Mouse (Mus musculus): ENCODE results near the gene Ccdc77. TPM values are rescaled to one million over a fixed set of nuclear protein-coding genes. Genes with fewer than 3 reads are reported as not detected.

Gene Ccdc77
- total RNA-seq (2012; rRNA removed): 20.3 and 21.0 TPM in 2 replicates
- total RNA-seq (2014; rRNA removed): 25.2 and 28.6 TPM in 2 replicates
- 18.2 and 19.9 TPM in 2 replicates for polyA plus RNA-seq (2012; ENCODE audit: insufficient read length, low read depth)

DNA sequence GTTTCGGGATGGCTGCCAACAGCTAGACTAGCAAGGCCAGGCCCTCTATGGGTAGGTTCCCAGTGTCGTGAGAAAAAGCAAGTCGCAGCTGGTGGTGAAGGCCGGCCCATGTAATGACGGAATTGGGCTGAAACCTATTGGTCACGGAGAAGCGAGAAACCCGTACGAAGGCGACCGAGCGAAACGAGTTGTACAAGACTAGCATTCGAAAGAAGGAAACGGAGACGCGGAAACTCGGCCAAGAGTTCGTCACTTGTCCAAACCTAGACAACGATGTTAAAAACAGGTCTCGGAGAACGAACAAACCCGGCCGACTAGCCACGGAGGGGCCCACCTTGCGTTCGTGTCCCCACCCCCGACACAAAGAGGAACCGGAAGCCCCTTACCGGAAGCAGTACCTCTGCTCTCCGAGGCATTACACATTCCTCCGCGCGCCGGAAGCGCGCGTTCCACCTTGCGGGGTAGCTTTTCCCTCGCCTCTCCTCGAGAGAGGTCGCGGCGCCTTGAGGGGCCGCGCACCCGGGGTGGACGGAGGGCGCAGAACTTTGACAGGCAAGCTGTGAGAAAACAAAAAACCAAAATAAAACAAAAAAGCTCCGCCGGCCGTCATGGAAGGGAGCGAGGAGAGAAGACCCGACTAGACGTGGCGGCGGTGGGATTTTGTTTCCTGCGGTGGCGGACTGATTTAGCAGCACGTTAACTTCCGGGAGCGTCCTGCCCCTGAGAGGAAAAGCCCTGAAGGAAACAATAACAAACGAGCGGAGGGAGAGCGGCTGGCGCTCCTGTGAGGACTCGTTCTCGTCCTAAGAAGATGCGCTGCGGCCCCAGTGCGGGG, at the start of gene Ccdc77, which contains the start of gene Kdm5a:
Ccdc77 (minus strand) TSS at position 687 of the 835 bp plus-strand sequence.
Kdm5a (plus strand) TSS at position 437 of the 835 bp plus-strand sequence.
- peaks cover 0 to 18% of the 10 kb centered on the region in 2 experiments; a peak in 2 of 4 replicates for H3K4me1 ChIP-seq (ENCODE audit: control insufficient read depth in 1 of 2, insufficient read depth in 2 of 2)
- peaks cover 6 to 21% of the 10 kb centered on the region in 2 experiments for H3K36me3 ChIP-seq (replicated peaks in 1 of 2; ENCODE audit: control insufficient read depth in 1 of 2, insufficient read depth in 1 of 2, low read length in 1 of 2)
- dilution Hi-C loops (cut with MboI; ENCODE audit: extremely low pct_ligation_motif_present, extremely low pct_unique_long_range_greater_than_20kb, low sequenced_read_pairs) (no loop called here), in situ Hi-C loops (cut with MboI; ENCODE audit: low pct_ligation_motif_present, low pct_unique_long_range_greater_than_20kb, low sequenced_read_pairs) (no loop called here)
- peak within 1 kb of the TSS; percentile 62 to 96 (median 78) for H3K4me3 ChIP-seq (replicated peaks in 1 of 3; ENCODE audit: low read depth in 2 of 3, low read length in 2 of 3, poor library complexity in 1 of 3)
- peak within 1 kb of the TSS; percentile 90 for H3K9ac ChIP-seq (ENCODE audit: insufficient read depth, low read depth)
- no peaks in the 10 kb centered on the region for H3K9me3 ChIP-seq (replicated peaks; ENCODE audit: low read length)
- H3K4me2 ChIP-seq (ENCODE audit: insufficient read depth, low read depth, poor library complexity, severe bottlenecking): peak within 1 kb of the TSS; percentile 96
- H3K79me2 ChIP-seq (replicated peaks; ENCODE audit: control insufficient read depth, extremely low read depth, insufficient read depth, poor library complexity, severe bottlenecking): peaks cover 42% of the 10 kb centered on the region
- H3K27me3 ChIP-seq (replicated peaks): no peaks in the 10 kb centered on the region
- peak; percentile 96 for DNase-seq (ENCODE audit: extremely low read depth)
- H3K27ac ChIP-seq (ENCODE audit: insufficient read depth, low read depth): peak within 1 kb of the TSS; percentile 96
- TF ChIP-seq USF1 (IDR thresholded peaks at IDR 0.05; ENCODE audit: low read depth, low read length): no peak
- peak; percentile 87 for TF ChIP-seq CHD2 (IDR thresholded peaks at IDR 0.05; ENCODE audit: low read length)
- peak; percentile 97 for TF ChIP-seq POLR2A (IDR thresholded peaks at IDR 0.05; ENCODE audit: low read depth, low read length)
- TF ChIP-seq UBTF (IDR thresholded peaks at IDR 0.05; ENCODE audit: low read depth, low read length): 0 out of 2 replicates have a peak, but pooled peaks have one; percentile 61
- TF ChIP-seq TCF12 (IDR thresholded peaks at IDR 0.05; ENCODE audit: low read depth, low read length): peak; percentile 49; the same call in 1 of the 2 replicates
- TF ChIP-seq MAZ (IDR thresholded peaks at IDR 0.05; ENCODE audit: low read depth, low read length): peak; percentile 33; the same call in 1 of the 2 replicates
- TF ChIP-seq SMC3 (IDR thresholded peaks at IDR 0.05; ENCODE audit: low read depth, low read length): no peak
- TF ChIP-seq CHD1 (IDR thresholded peaks at IDR 0.05; ENCODE audit: low read depth, low read length): no peak
- TF ChIP-seq SIN3A (IDR thresholded peaks at IDR 0.05; ENCODE audit: low read length): peak; percentile 91
- peak; percentile 16; the same call in 1 of the 2 replicates for TF ChIP-seq NRF1 (IDR thresholded peaks at IDR 0.05; ENCODE audit: low read depth, low read length)
- 0 out of 2 replicates have a peak, but pooled peaks have one; percentile 39 for TF ChIP-seq E2F4 (IDR thresholded peaks at IDR 0.05; ENCODE audit: insufficient replicate concordance, low read depth, low read length)
- no peak for TF ChIP-seq RAD21 (IDR thresholded peaks at IDR 0.05; ENCODE audit: low read depth, low read length)
- TF ChIP-seq GABPA (IDR thresholded peaks at IDR 0.05; ENCODE audit: insufficient replicate concordance, low read depth, low read length): no peak; the same call in 1 of the 2 replicates
- TF ChIP-seq ZC3H11A (IDR thresholded peaks at IDR 0.05; ENCODE audit: low read depth, low read length): no peak
- TF ChIP-seq CTCF (conservative IDR thresholded peaks at IDR 0.05 in 1 of 2, IDR thresholded peaks at IDR 0.05 in 1 of 2; ENCODE audit: low read depth in 2 of 2, low read length in 2 of 2): peak in 1 of 2 experiments; percentile 17; a peak in 1 of 4 replicates
- TF ChIP-seq BHLHE40 (IDR thresholded peaks at IDR 0.05; ENCODE audit: low read depth, low read length): peak; percentile 7
- TF ChIP-seq ZNF384 (IDR thresholded peaks at IDR 0.05; ENCODE audit: low read depth, low read length): no peak
- no peak for TF ChIP-seq RCOR1 (conservative IDR thresholded peaks at IDR 0.05; ENCODE audit: low read depth, low read length)
- no peak for TF ChIP-seq ZKSCAN1 (IDR thresholded peaks at IDR 0.05; ENCODE audit: borderline replicate concordance, low read depth, low read length)
- peak; percentile 23; the same call in 1 of the 2 replicates for TF ChIP-seq MEF2A (IDR thresholded peaks at IDR 0.05; ENCODE audit: borderline replicate concordance, low read depth, low read length)
- no peak for TF ChIP-seq MAFK (IDR thresholded peaks at IDR 0.05; ENCODE audit: insufficient replicate concordance, low read length)
- peak; percentile 50 for TF ChIP-seq ZMIZ1 (IDR thresholded peaks at IDR 0.05; ENCODE audit: low read depth, low read length)
- peak; percentile 89 for TF ChIP-seq NELFE (IDR thresholded peaks at IDR 0.05; ENCODE audit: low read depth, low read length)
- TF ChIP-seq EP300 (IDR thresholded peaks at IDR 0.05; ENCODE audit: low read length): peak; percentile 42; the same call in 1 of the 2 replicates
- TF ChIP-seq ELF1 (IDR thresholded peaks at IDR 0.05; ENCODE audit: low read depth, low read length): peak; percentile 93
- TF ChIP-seq ETS1 (conservative IDR thresholded peaks at IDR 0.05; ENCODE audit: low read depth, low read length): peak; percentile 56
- peak; percentile 90 for TF ChIP-seq KAT2A (IDR thresholded peaks at IDR 0.05; ENCODE audit: insufficient replicate concordance, low read length)
- TF ChIP-seq HCFC1 (IDR thresholded peaks at IDR 0.05; ENCODE audit: low read depth, low read length): peak; percentile 88
- peak; percentile 70 for TF ChIP-seq MAX (IDR thresholded peaks at IDR 0.05; ENCODE audit: low read length)
- peak; percentile 92 for TF ChIP-seq POLR2AphosphoS2 (IDR thresholded peaks at IDR 0.05; ENCODE audit: low read depth, low read length)
- peak; percentile 81 for TF ChIP-seq TBP (conservative IDR thresholded peaks at IDR 0.05; ENCODE audit: low read depth, low read length)
- TF ChIP-seq JUN (IDR thresholded peaks at IDR 0.05; ENCODE audit: insufficient read depth, low read depth, low read length): no peak
- peak; percentile 90; the same call in 1 of the 2 replicates for TF ChIP-seq MXI1 (IDR thresholded peaks at IDR 0.05; ENCODE audit: low read depth, low read length)
- no peak; the same call in 1 of the 2 replicates for TF ChIP-seq IRF4 (IDR thresholded peaks at IDR 0.05; ENCODE audit: low read depth, low read length)
- no peak for TF ChIP-seq USF2 (conservative IDR thresholded peaks at IDR 0.05; ENCODE audit: low read depth, low read length)
- peak; percentile 9; the same call in 1 of the 2 replicates for TF ChIP-seq MYC (IDR thresholded peaks at IDR 0.05; ENCODE audit: low read depth, low read length)
- no peak for TF ChIP-seq PAX5 (IDR thresholded peaks at IDR 0.05; ENCODE audit: low read length)
